Mouse (Mus musculus) kidney, postnatal 0 days (tissue): ENCODE results near the gene Aldh1a2. TPM values are rescaled to one million over a fixed set of nuclear protein-coding genes. Genes with fewer than 3 reads are reported as not detected.

ENCODE experiments used
- ATAC-seq: fragments of 200-750 bp; cut with Nextera tagmentation; replicated peaks from 2 replicates; pipeline ENCODE4 v1.8.0; 2017; ENCODE audit warnings: low read depth, moderate number of reproducible peaks, moderate TSS enrichment, moderate library complexity; ENCODE audit not compliant: low FRiP score
- DNase-seq: peaks from one replicate; pipeline ENCODE4 v3.0.0-alpha.2; 2016; ENCODE audit warnings: low spot score
- H3K27ac ChIP-seq: fragments of 300-500 bp; sonication (generic); 2 replicates; pipeline ENCODE4 v1.5.1; 2014; ENCODE audit warnings: mild to moderate bottlenecking
- H3K27me3 ChIP-seq: fragments of 300-500 bp; sonication (generic); 2 replicates; pipeline ENCODE4 v1.6.1; 2014; ENCODE audit warnings: low read length, mixed read lengths; ENCODE audit not compliant: insufficient read depth
- H3K36me3 ChIP-seq: fragments of 300-500 bp; sonication (generic); 2 replicates; pipeline ENCODE4 v1.6.1; 2014; ENCODE audit warnings: low read length, mixed read lengths; ENCODE audit not compliant: insufficient read depth
- H3K4me1 ChIP-seq: fragments of 300-500 bp; sonication (generic); replicated peaks from 2 replicates; pipeline ENCODE4 v1.6.1; 2014; ENCODE audit warnings: antibody characterized with exemption, low read length, mixed read lengths; ENCODE audit not compliant: insufficient read depth
- H3K4me2 ChIP-seq: fragments of 300-500 bp; sonication (generic); 2 replicates; pipeline ENCODE4 v1.6.1; 2014; ENCODE audit warnings: mild to moderate bottlenecking, low read length, moderate library complexity, mixed read lengths
- H3K4me3 ChIP-seq: fragments of 300-500 bp; sonication (generic); replicated peaks from 2 replicates; pipeline ENCODE4 v1.5.1; 2014; ENCODE audit warnings: low read depth, low read length
- H3K9ac ChIP-seq: fragments of 300-500 bp; sonication (generic); 2 replicates; pipeline ENCODE4 v1.6.1; 2014; ENCODE audit warnings: low read depth, low read length
- H3K9me3 ChIP-seq: fragments of 300-500 bp; sonication (generic); replicated peaks from 2 replicates; pipeline ENCODE4 v1.6.1; 2016; ENCODE audit warnings: low read length, inconsistent platforms, mixed read lengths
- CTCF ChIP-seq: IDR thresholded peaks from 2 replicates; pipeline ENCODE4 v1.5.1; 2016; ENCODE audit warnings: antibody characterized with exemption, low read depth, mild to moderate bottlenecking, moderate library complexity
- WGBS: fragments of 180-500 bp; shearing (Covaris S2); extraction: QIAGEN DNeasy Blood & Tissue Kit; methylation state at CpG from one replicate; pipeline ENCODE4 v1.1.7; 2014; 5-methylcytosine and 5-hydroxymethylcytosine counted together
- polyA plus RNA-seq: library from polyadenylated mRNA; unstranded; fragments of >200 nt; fragmentation: Nextera tagmentation; extraction: Ambion mirVana; gene quantifications from 2 replicates; pipeline ENCODE4 v1.2.1, GENCODE M21; 2015

The Aldh1a2 gene
- polyA plus RNA-seq, 1 experiment from 2014 or later, result 177 TPM

GRCm38 (mm10) chr9:71213636-71214035 lies 2.0 kb upstream of the Aldh1a2 start:
- no peak for TF ChIP-seq CTCF
- ATAC-seq, result no peak
- no peak for DNase-seq
- Histone ChIP-seq H3K36me3 (no peaks in the 10 kb centered on the region), H3K4me3 (no peak overlapping the region), H3K9ac (no peak overlapping the region), H3K4me1 (no peaks in the 10 kb centered on the region; the same call in 1 of the 2 replicates), H3K9me3 (no peaks in the 10 kb centered on the region), H3K4me2 (no peak overlapping the region), H3K27ac (no peak overlapping the region), H3K27me3 (no peaks in the 10 kb centered on the region; the same call in 1 of the 2 replicates)
- WGBS, result 39% methylated on average over 4 of the region's 4 CpGs

- peak; percentile 61 for DNase-seq
- TF ChIP-seq CTCF, result no peak
- WGBS, result under 1% methylated on average over 57 of the region's 57 CpGs
- Histone ChIP-seq H3K4me3 (peak overlapping the region; percentile 66), H3K4me1 (no peaks in the 10 kb centered on the region; the same call in 1 of the 2 replicates), H3K36me3 (no peaks in the 10 kb centered on the region), H3K4me2 (peak overlapping the region; percentile 75), H3K27me3 (no peaks in the 10 kb centered on the region), H3K27ac (peak overlapping the region; percentile 75; the same call in 1 of the 2 replicates), H3K9ac (peak overlapping the region; percentile 73), H3K9me3 (no peaks in the 10 kb centered on the region)
- ATAC-seq, result peak; percentile 57
Observed at GRCm38 (mm10) chr9:71216036-71216995, 727 bp downstream of the Aldh1a2 start.

- Histone ChIP-seq H3K36me3 (no peaks in the 10 kb centered on the region), H3K4me2 (peak overlapping the region; percentile 75), H3K27me3 (no peaks in the 10 kb centered on the region), H3K4me3 (peak overlapping the region; percentile 66), H3K9me3 (no peaks in the 10 kb centered on the region), H3K27ac (no peak overlapping the region), H3K9ac (peak overlapping the region; percentile 73; the same call in 1 of the 2 replicates), H3K4me1 (no peaks in the 10 kb centered on the region; the same call in 1 of the 2 replicates)
- WGBS, result 3% methylated on average over 20 of the region's 20 CpGs
- DNase-seq (peak; percentile 89), ATAC-seq (no peak)
- TF ChIP-seq CTCF, result no peak
Observed at GRCm38 (mm10) chr9:71216996-71217792, 1.6 kb downstream of the Aldh1a2 start.

DNA sequence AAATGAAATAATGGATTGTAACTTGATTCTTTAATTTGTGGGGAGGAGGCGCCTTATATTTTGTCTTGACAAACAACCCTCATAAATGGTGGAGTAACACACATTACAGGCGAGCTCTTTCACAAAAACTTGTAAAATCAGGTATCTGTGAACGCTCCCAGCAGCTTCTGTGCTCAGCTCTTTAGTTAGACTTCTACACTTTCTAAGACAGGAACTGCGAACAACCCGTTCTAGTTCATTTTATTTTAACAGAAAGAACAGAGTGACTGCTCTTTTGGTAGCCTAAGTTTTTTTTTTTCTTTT lies 2.2 kb downstream of the Aldh1a2 start:
- WGBS, result 16% methylated on average over 5 of the region's 5 CpGs
- TF ChIP-seq CTCF, result no peak

DNA sequence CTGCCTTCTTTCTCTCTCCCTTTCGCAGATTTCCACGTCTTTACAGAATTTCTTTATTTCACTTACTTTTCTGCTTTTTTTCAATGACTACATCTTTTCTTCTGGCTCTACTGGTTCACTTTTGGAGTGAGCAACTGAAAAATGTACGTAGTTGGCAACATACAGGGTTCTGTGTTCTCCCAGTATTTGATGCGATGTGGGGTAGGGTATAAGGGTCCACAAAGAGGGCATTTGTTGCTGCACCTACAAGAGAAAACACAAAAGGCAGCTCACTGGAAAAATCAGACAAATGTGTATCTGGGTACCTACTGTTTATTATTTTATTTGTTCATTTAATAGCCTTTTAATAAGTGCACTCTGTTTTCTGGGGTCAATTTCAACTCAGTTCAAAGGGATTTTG lies 3.6 kb downstream of the Aldh1a2 start:
- no peak for DNase-seq
- H3K9ac ChIP-seq, result no peak overlapping the region
- H3K4me2 ChIP-seq, result peak overlapping the region; percentile 42
- H3K36me3 ChIP-seq, result no peaks in the 10 kb centered on the region
- no peaks in the 10 kb centered on the region for H3K27me3 ChIP-seq
- no peaks in the 10 kb centered on the region for H3K9me3 ChIP-seq
- no peak for TF ChIP-seq CTCF
- peak overlapping the region; percentile 12; the same call in 1 of the 2 replicates for H3K4me3 ChIP-seq
- no peak for ATAC-seq
- no peak overlapping the region for H3K27ac ChIP-seq
- H3K4me1 ChIP-seq, result no peaks in the 10 kb centered on the region; the same call in 1 of the 2 replicates
- WGBS, result 63% methylated on average over 4 of the region's 4 CpGs

More for the DNA sequence above, 2.2 kb downstream of the Aldh1a2 start:
- Histone ChIP-seq H3K27ac (no peak overlapping the region), H3K4me2 (peak overlapping the region; percentile 75), H3K27me3 (no peaks in the 10 kb centered on the region), H3K4me3 (peak overlapping the region; percentile 66), H3K9me3 (no peaks in the 10 kb centered on the region), H3K36me3 (no peaks in the 10 kb centered on the region), H3K4me1 (no peaks in the 10 kb centered on the region; the same call in 1 of the 2 replicates), H3K9ac (no peak overlapping the region)
- DNase-seq, result no peak
- no peak for ATAC-seq

- ATAC-seq, result no peak
- no peak for DNase-seq
- Histone ChIP-seq H3K9me3 (no peaks in the 10 kb centered on the region), H3K27ac (no peak overlapping the region), H3K9ac (no peak overlapping the region), H3K4me3 (no peak overlapping the region), H3K4me2 (no peak overlapping the region), H3K36me3 (no peaks in the 10 kb centered on the region), H3K27me3 (no peaks in the 10 kb centered on the region), H3K4me1 (no peaks in the 10 kb centered on the region; the same call in 1 of the 2 replicates)
- no peak for TF ChIP-seq CTCF
- WGBS, result 45% methylated on average over 2 of the region's 2 CpGs
Observed at GRCm38 (mm10) chr9:71220401-71220800, 4.8 kb downstream of the Aldh1a2 start.
